ENCODE assay signal across 8 mouse cellular contexts in the genomic region with DNA sequence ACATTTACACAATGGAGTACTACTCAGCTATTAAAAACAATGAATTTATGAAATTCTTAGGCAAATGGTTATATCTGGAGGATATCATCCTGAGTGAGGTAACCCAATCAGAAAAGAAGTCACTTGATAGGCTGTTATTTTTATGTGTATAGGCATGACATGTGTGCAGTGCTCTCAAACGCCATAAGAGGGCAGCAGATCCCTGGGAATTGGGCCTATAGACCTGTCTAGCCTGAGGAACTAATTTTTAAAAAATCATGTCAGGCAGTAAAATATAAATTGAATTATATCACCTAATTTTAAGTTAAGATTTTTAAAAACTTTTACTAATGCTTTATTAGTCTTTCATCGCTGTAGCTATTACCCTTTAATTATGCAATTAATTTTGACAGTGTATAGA. TPM values are rescaled to one million over a fixed set of nuclear protein-coding genes. Genes with fewer than 3 reads are reported as not detected.
A peak's percentile ranks its signal among the peaks of the same experiment; 100 is the strongest.
DNase-seq lines count a peak whose midpoint lies in the region; ATAC-seq and TF ChIP-seq lines count a peak whose summit lies in the region.
"Not testable (repeated sequence)": the region's sequence is repeated elsewhere in the genome, so short reads cannot be mapped to it uniquely, and the experiment has no call there.

No protein-coding gene starts in this region.

- H3K9ac ChIP-seq in ES-E14 (ENCODE audit: insufficient read depth, low read depth, low read length, poor library complexity, severe bottlenecking); hindbrain, postnatal 0 days (replicated peaks; ENCODE audit: low read length): not testable (repeated sequence)

- H3K4me2 ChIP-seq in hindbrain, postnatal 0 days (ENCODE audit: low read depth, low read length): not testable (repeated sequence)

- H3K27ac ChIP-seq in ES-E14 (ENCODE audit: insufficient read depth, low read depth, low read length, poor library complexity, severe bottlenecking); hindbrain, postnatal 0 days; left cerebral cortex, adult 2 months: not testable (repeated sequence)

- H3K27me3 ChIP-seq in hindbrain, postnatal 0 days (ENCODE audit: insufficient read depth, low read length): not testable (repeated sequence)

- H3K9me3 ChIP-seq in ES-E14 (ENCODE audit: control insufficient read depth, insufficient read depth, low read depth, low read length); hindbrain, postnatal 0 days (ENCODE audit: low read length): not testable (repeated sequence)

- not testable (repeated sequence) for H3K4me3 ChIP-seq in ES-E14 (ENCODE audit: insufficient read depth in 1 of 2, low read depth in 1 of 2, low read length in 2 of 2, poor library complexity in 1 of 2, severe bottlenecking in 1 of 2); hindbrain, postnatal 0 days (ENCODE audit: low read length); left cerebral cortex, adult 2 months

- H3K36me3 ChIP-seq in ES-E14 (ENCODE audit: control insufficient read depth, insufficient read depth, low read length, poor library complexity, severe bottlenecking); hindbrain, postnatal 0 days (ENCODE audit: insufficient read depth, low read length): not testable (repeated sequence)

- peak; percentile 63 for DNase-seq in ES-E14 (ENCODE audit: low read depth, low spot score)
- DNase-seq in brain, adult 2 months (ENCODE audit: low read depth, low spot score): peak; percentile 33
- DNase-seq in hindbrain, postnatal 0 days (ENCODE audit: low spot score): peak; percentile 68
- DNase-seq in left cerebral cortex, adult 2 months (ENCODE audit: extremely low spot score in 1 of 2, low spot score in 2 of 2): not testable (repeated sequence)
- peak; percentile 67 for DNase-seq in lung, postnatal 36 days
- peak; percentile 45 for DNase-seq in right cerebral cortex, postnatal 14 days
- DNase-seq in thymus, postnatal 36 days: peak; percentile 55 to 56

- intact Hi-C loops in left cerebral cortex, adult 2 months (cut with DNase I): not testable (repeated sequence)

- peak; percentile 90 for ATAC-seq in erythroblast, adult 5-6 weeks (replicated peaks; ENCODE audit: low FRiP score, poor library complexity, severe bottlenecking)
- ATAC-seq in hindbrain, postnatal 0 days: not testable (repeated sequence)

- TF ChIP-seq CTCF in hindbrain, postnatal 0 days (IDR thresholded peaks at IDR 0.05; ENCODE audit: low read depth): peak; percentile 66
- TF ChIP-seq CTCF in left cerebral cortex, adult 2 months (IDR thresholded peaks at IDR 0.05): peak; percentile 54

- H3K4me1 ChIP-seq in ES-E14 (ENCODE audit: control insufficient read depth in 2 of 2, insufficient read depth in 2 of 2, low read length in 2 of 2, poor library complexity in 1 of 2); hindbrain, postnatal 0 days (ENCODE audit: insufficient read depth, low read length): not testable (repeated sequence)

- in situ Hi-C loops in ES-E14 (cut with MboI; ENCODE audit: low sequenced_read_pairs in 2 of 2, unreplicated experiment in 2 of 2): not testable (repeated sequence)

- WGBS in hindbrain, postnatal 0 days: 46% methylated on average over 2 of the region's 2 CpGs

TF ChIP-seq in ES-E14, 5 proteins besides CTCF, POLR2A, EP300 and RAD21:
- TF ChIP-seq ZC3H11A (IDR thresholded peaks at IDR 0.05; ENCODE audit: borderline replicate concordance, low read depth, low read length) (peak; percentile 68; the same call in 1 of the 2 replicates), ZNF384 (IDR thresholded peaks at IDR 0.05; ENCODE audit: low read depth, low read length) (0 out of 2 replicates have a peak, but pooled peaks have one; percentile 30)

RNA-seq across cellular contexts. Expression of a gene that starts 4.4 kb away (rescaled TPM):
- total RNA-seq in ES-E14 (2012; rRNA removed): 180 TPM in 2 replicates
- total RNA-seq in erythroblast, adult 5-6 weeks (2015; ENCODE audit: low replicate concordance): 50.2 and 65.9 TPM in 2 replicates
- 34.2 and 52.1 TPM in 2 replicates for total RNA-seq in erythroblast, adult 5-6 weeks (2017; ENCODE audit: low replicate concordance)
- total RNA-seq in hindbrain, postnatal 0 days (2014; rRNA removed): 42.5 and 49.9 TPM in 2 replicates
- polyA plus RNA-seq in hindbrain, postnatal 0 days (2015; fragmentation: Nextera tagmentation; extraction: Ambion mirVana): 253 and 256 TPM in 2 replicates
- 10 to 100 TPM; 42.6 to 45.6 TPM for total RNA-seq in left cerebral cortex, adult 2 months (2021)

RNA-seq across cellular contexts. Expression of a gene that starts 10.6 kb away (rescaled TPM):
- 39.0 and 48.8 TPM in 2 replicates for total RNA-seq in ES-E14 (2012; rRNA removed)
- total RNA-seq in erythroblast, adult 5-6 weeks (2015; ENCODE audit: low replicate concordance): 12.5 and 14.4 TPM in 2 replicates
- total RNA-seq in erythroblast, adult 5-6 weeks (2017; ENCODE audit: low replicate concordance): 18.1 and 21.4 TPM in 2 replicates
- 92.2 and 96.7 TPM in 2 replicates for total RNA-seq in hindbrain, postnatal 0 days (2014; rRNA removed)
- 24.4 and 25.3 TPM in 2 replicates for polyA plus RNA-seq in hindbrain, postnatal 0 days (2015; fragmentation: Nextera tagmentation; extraction: Ambion mirVana)
- 10 to 100 TPM; 53.4 to 55.1 TPM for total RNA-seq in left cerebral cortex, adult 2 months (2021)

RNA-seq across cellular contexts. Expression of a gene that starts 32.8 kb away (rescaled TPM):
- 59.1 and 66.7 TPM in 2 replicates for total RNA-seq in ES-E14 (2012; rRNA removed)
- total RNA-seq in erythroblast, adult 5-6 weeks (2015; ENCODE audit: low replicate concordance): 287 and 347 TPM in 2 replicates
- 544 and 662 TPM in 2 replicates for total RNA-seq in erythroblast, adult 5-6 weeks (2017; ENCODE audit: low replicate concordance)
- 51.9 and 60.2 TPM in 2 replicates for total RNA-seq in hindbrain, postnatal 0 days (2014; rRNA removed)
- 46.3 and 46.4 TPM in 2 replicates for polyA plus RNA-seq in hindbrain, postnatal 0 days (2015; fragmentation: Nextera tagmentation; extraction: Ambion mirVana)
- 10 to 100 TPM; 43.3 to 46.9 TPM for total RNA-seq in left cerebral cortex, adult 2 months (2021)
